Mouse (Mus musculus) R1 (cell line): Measurements from ENCODE around the gene Rnf115.

Experiments used
- DNase-seq: peaks from one replicate; pipeline ENCODE4 v3.0.0-alpha.2; 2018; ENCODE audit warnings: low read depth, low spot score

Gene Rnf115

GRCm38 (mm10) chr3:96832930-96833329 lies 105.5 kb downstream of the Rnf115 start:
- peak; percentile 33 for DNase-seq

GRCm38 (mm10) chr3:96834587-96835348 lies 107.3 kb downstream of the Rnf115 start:
- DNase-seq, result no peak

DNA sequence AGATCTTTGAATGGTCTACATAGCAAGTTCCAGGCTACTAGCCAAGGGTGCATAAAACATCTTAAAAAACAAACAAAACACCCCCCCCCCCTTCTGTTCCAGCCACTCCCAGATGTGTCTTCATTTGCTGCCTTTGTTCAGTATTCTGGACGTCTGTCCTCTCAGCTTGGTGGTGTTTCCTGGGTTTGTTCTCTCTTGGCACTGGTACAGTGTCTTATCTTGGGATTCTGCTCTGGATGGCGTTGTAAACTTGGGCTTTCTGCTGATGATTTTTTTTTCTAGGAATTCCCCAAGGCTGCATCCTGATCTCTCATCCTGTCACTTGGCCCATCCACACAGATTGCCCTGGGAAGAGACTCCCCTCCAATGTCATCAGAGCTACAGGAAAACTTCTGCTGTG lies 109.0 kb downstream of the Rnf115 start:
- no peak for DNase-seq

- DNase-seq, result no peak
Measured at GRCm38 (mm10) chr3:96838996-96839645, 111.7 kb downstream of the Rnf115 start.
